Mouse (Mus musculus) Patski (cell line): Measurements from ENCODE around the gene Maml3. TPM values are rescaled to one million over a fixed set of nuclear protein-coding genes. Genes with fewer than 3 reads are reported as not detected.
A peak's percentile ranks its signal among the peaks of the same experiment; 100 is the strongest.

Experiments used
- ATAC-seq: fragments of 100-300 bp; one replicate; pipeline ENCODE4 v1.8.0; 2021
- CTCF ChIA-PET: fragments of 350-600 bp; sonication (Branson Sonifier 250); formaldehyde crosslinking; loops from one replicate; lab custom pipeline; 2022; ENCODE audit warnings: inconsistent platforms; lab: Charles Lee
- POLR2A ChIA-PET: fragments of 350-600 bp; sonication (Branson Sonifier 250); formaldehyde crosslinking; loops from one replicate; lab custom pipeline; 2022; ENCODE audit warnings: antibody characterized with exemption, inconsistent platforms; lab: Charles Lee
- DNase-seq: peaks from one replicate; pipeline ENCODE4 v3.0.0-alpha.2; 2011; ENCODE audit warnings: low read depth, low spot score
- H3K27me3 ChIP-seq: fragments of 371-371 bp; one replicate; pipeline ENCODE4 v1.5.1; 2021
- CTCF ChIP-seq: fragments of 100-300 bp; IDR thresholded peaks from one replicate; pipeline ENCODE4 v1.5.1; 2021
- in situ Hi-C: fragments of 300-500 bp; cut with MboI; formaldehyde crosslinking; loops from 3 replicates; pipeline ENCODE4 v1.11.1; 2018; ENCODE audit warnings: low pct_unique_long_range_greater_than_20kb, mixed read lengths
- polyA plus RNA-seq: library from polyadenylated mRNA; unstranded; gene quantifications from one replicate; pipeline ENCODE4 v1.2.3, GENCODE M21; 2021

Maml3 gene
- polyA plus RNA-seq, 1 experiment from 2014 or later, result 7.7 TPM

DNA sequence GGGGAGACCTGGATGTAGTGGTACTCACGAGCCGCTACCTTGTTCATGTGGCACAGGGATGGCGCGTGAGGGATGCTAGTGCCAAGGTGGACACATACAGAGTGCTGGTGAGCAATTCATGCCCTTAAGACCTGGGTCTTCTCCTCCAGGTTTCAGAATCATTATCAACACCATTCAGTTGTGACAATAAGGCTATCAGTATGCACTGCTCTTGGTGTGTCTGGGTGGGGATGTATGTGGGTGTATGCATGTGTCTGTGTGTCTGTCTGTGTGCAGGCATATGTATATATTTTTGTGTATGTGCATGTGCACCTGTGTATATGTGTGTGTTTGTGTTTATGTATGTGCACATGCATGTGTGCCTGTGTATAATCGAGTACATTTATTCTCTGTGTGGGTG is 291.7 kb downstream of the Maml3 start:
- in situ Hi-C loops, result no loop called here
- no peak for DNase-seq
- no peak for TF ChIP-seq CTCF
- CTCF ChIA-PET, result no interaction called here
- no peaks in the 10 kb centered on the region for H3K27me3 ChIP-seq
- POLR2A ChIA-PET, result interaction anchor here (0.6 kb wide), 1 partner anchor 152 kb away, joined by 4 read pairs; no protein-coding TSS in a partner anchor
- ATAC-seq, result no peak

- no peaks in the 10 kb centered on the region for H3K27me3 ChIP-seq
- ATAC-seq (no peak), DNase-seq (no peak)
- TF ChIP-seq CTCF, result no peak
- ChIA-PET CTCF (no interaction called here), POLR2A (no interaction called here)
- in situ Hi-C loops, result no loop called here
Observed at GRCm38 (mm10) chr3:51810731-51811130, 294.1 kb downstream of the Maml3 start.

DNA sequence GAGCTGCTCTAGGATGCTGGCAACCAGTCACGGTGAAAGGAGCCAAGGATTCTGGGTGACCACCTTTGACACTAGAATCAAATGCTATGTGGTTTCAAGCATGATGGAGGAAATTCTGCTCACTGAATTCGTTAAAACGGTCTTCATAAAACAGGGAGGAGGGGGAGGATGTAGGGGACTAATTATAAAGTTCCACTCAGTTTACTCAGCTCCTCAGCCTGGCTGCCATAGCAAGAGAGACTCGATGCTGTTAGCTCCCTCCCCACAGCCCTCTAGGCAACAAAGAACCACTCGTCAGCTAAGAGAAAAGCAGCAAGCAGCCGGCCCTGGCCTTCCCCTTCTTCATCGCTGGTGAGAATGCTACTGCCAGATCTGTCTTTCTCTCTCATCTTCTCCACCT is 295.1 kb downstream of the Maml3 start:
- ChIA-PET POLR2A (interaction anchor here (1.1 kb wide), 1 partner anchor 315 kb away, joined by 3 read pairs; no protein-coding TSS in a partner anchor), CTCF (no interaction called here)
- in situ Hi-C loops, result no loop called here
- ATAC-seq (no peak), DNase-seq (no peak)
- TF ChIP-seq CTCF, result no peak
- no peaks in the 10 kb centered on the region for H3K27me3 ChIP-seq

DNA sequence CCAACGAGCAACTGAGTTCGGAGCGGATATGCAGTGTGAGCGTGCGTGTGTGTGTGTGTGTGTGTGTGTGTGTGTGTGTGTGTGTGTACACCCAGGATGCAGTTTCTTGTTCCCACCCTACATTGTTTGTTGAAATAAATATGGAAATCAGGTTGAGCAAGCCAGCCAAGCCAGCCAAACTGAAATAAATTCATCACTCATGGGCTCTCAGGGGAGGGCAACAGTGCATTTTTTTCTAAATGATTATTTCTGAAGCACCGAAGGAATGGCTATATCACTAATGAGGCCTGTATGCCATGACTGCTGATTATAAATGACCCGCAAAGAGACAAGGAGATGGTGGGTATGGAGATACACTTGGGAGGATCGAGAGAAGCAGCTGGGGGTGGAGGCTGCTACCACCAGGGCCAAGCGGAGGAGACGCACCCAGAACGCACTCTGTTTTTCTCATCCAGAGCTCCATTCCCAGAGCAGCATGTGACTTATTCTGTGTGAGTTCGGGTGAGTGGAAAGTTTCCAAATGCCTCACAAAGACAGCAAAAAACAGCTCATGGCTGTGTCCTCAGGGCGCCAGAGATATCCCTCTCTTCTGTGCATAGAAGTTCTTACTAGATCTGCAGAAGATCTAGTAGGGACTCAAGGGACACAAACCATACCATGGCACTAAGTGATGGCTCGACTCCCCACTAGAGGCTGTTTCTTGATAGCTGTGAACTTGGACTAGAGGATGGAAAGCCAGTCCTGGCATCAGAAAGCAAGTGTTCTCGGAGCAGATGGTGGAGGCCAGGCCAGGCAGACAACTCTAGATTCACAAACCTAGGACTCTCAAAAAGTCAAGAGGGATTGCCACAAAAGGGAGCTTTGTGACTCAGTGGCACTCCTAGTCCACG is 296.6 kb downstream of the Maml3 start:
- TF ChIP-seq CTCF, result no peak
- peak; percentile 20 for DNase-seq
- ChIA-PET POLR2A (no interaction called here), CTCF (interaction anchor here (0.8 to 1.4 kb wide), 4 partner anchors 9 to 107 kb away, joined by 3 read pairs; no protein-coding TSS in a partner anchor)
- in situ Hi-C loops, result no loop called here
- no peak for ATAC-seq
- no peaks in the 10 kb centered on the region for H3K27me3 ChIP-seq

GRCm38 (mm10) chr3:51805488-51806318 is 299.2 kb downstream of the Maml3 start:
- TF ChIP-seq CTCF, result no peak
- no peaks in the 10 kb centered on the region for H3K27me3 ChIP-seq
- in situ Hi-C loops, result no loop called here
- DNase-seq (no peak), ATAC-seq (no peak)
- ChIA-PET CTCF (no interaction called here), POLR2A (no interaction called here)

DNA sequence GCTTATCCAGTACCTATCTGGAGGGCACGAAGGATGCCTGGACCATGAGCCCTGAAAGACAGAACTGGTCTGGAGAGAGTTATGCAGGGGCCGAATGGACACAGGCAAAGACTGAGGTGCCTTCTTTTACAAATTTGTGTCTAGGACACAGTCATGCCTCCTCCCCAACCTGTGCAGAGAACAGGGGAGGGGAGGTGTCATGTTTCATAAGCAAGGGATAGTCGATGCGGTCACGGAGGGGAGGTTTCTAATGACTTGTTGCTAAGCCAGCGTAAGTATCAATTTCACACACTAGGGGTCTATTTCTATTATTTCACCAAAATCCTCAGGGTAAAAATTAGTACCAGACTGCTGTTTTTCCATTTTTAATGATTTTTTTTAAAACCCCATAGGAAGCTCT is 301.0 kb downstream of the Maml3 start:
- H3K27me3 ChIP-seq, result no peaks in the 10 kb centered on the region
- no peak for DNase-seq
- CTCF ChIA-PET, result interaction anchor here (0.9 to 1.4 kb wide), 3 partner anchors 9 to 65 kb away, joined by 3 to 4 read pairs (median 3); no protein-coding TSS in a partner anchor
- no peak for ATAC-seq
- TF ChIP-seq CTCF, result no peak
- in situ Hi-C loops, result no loop called here
- POLR2A ChIA-PET, result no interaction called here

DNA sequence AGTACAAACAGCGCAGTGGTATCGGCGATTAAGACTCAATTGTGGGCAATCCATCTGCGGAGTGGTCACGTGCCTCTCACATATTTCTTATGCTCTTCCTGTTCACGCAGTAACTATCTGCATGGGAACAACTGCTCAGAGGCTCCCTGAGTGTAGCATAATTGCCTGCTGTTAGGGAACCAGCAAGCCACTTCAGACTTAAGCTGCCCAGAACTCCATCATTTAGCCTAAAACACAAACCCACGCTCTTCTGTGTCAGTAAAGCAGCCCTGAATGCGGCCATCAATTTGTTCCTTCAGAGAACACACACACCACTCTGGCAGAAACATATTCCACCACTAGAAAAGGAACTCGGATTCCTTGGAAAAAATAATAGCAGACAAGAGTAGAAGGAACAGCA is 305.2 kb downstream of the Maml3 start:
- H3K27me3 ChIP-seq, result no peaks in the 10 kb centered on the region
- in situ Hi-C loops, result no loop called here
- DNase-seq, result no peak
- no peak for TF ChIP-seq CTCF
- no peak for ATAC-seq
- ChIA-PET POLR2A (no interaction called here), CTCF (interaction anchor here (1.3 kb wide), 1 partner anchor 9 kb away, joined by 3 read pairs; no protein-coding TSS in a partner anchor)

GRCm38 (mm10) chr3:51796838-51797237 is 308.0 kb downstream of the Maml3 start:
- in situ Hi-C loops, result no loop called here
- TF ChIP-seq CTCF, result no peak
- ChIA-PET POLR2A (interaction anchor here (0.9 kb wide), 1 partner anchor 119 kb away, joined by 3 read pairs; no protein-coding TSS in a partner anchor), CTCF (no interaction called here)
- ATAC-seq, result peak; percentile 56
- DNase-seq, result peak; percentile 41
- no peaks in the 10 kb centered on the region for H3K27me3 ChIP-seq

GRCm38 (mm10) chr3:51796219-51796828 is 308.6 kb downstream of the Maml3 start:
- CTCF ChIA-PET, result no interaction called here
- POLR2A ChIA-PET, result interaction anchor here (0.7 kb wide), 1 partner anchor 21 kb away, joined by 5 read pairs; no protein-coding TSS in a partner anchor
- DNase-seq (no peak), ATAC-seq (peak; percentile 33)
- in situ Hi-C loops, result no loop called here
- no peaks in the 10 kb centered on the region for H3K27me3 ChIP-seq
- TF ChIP-seq CTCF, result no peak

- no peak for DNase-seq
- no peak for ATAC-seq
- in situ Hi-C loops, result no loop called here
- ChIA-PET CTCF (interaction anchor here (0.8 kb wide), 2 partner anchors 30 to 108 kb away, joined by 3 read pairs; no protein-coding TSS in a partner anchor), POLR2A (interaction anchor here (1.1 kb wide), 1 partner anchor 16 kb away, joined by 3 read pairs; no protein-coding TSS in a partner anchor)
- TF ChIP-seq CTCF, result no peak
- H3K27me3 ChIP-seq, result no peaks in the 10 kb centered on the region
Observed at GRCm38 (mm10) chr3:51791542-51791941, 313.3 kb downstream of the Maml3 start.
